Mouse (Mus musculus) testis, adult 2 months (tissue): ENCODE measurements around the gene Vmn1r54. TPM values are rescaled to one million over a fixed set of nuclear protein-coding genes. Genes with fewer than 3 reads are reported as not detected.

ENCODE experiments used
- H3K27ac ChIP-seq: fragments of 200-500 bp; 2 replicates; pipeline ENCODE4 v1.5.1; 2012; ENCODE audit warnings: low read depth, low read length; ENCODE audit not compliant: control insufficient read depth, insufficient read depth
- H3K27me3 ChIP-seq: fragments of 200-500 bp; 2 replicates; pipeline ENCODE4 v1.6.1; 2012; ENCODE audit warnings: mild to moderate bottlenecking, low read length, moderate library complexity; ENCODE audit not compliant: control insufficient read depth, insufficient read depth
- H3K36me3 ChIP-seq: fragments of 200-500 bp; 2 replicates; pipeline ENCODE4 v1.6.1; 2012; ENCODE audit warnings: mild to moderate bottlenecking, low read length; ENCODE audit not compliant: control insufficient read depth, insufficient read depth
- H3K4me1 ChIP-seq: fragments of 200-500 bp; 2 replicates; pipeline ENCODE4 v1.6.1; 2012; ENCODE audit warnings: low read length; ENCODE audit not compliant: control insufficient read depth, insufficient read depth
- H3K4me3 ChIP-seq: fragments of 200-500 bp; 2 replicates; pipeline ENCODE4 v1.5.1; 2012; ENCODE audit warnings: low read depth, mild to moderate bottlenecking, low read length, moderate library complexity, mixed read lengths; ENCODE audit not compliant: control insufficient read depth
- CTCF ChIP-seq: fragments of 200-500 bp; IDR thresholded peaks from 2 replicates; pipeline ENCODE4 v1.5.1; 2012; ENCODE audit warnings: low read depth, mild to moderate bottlenecking, inconsistent platforms, low read length, moderate library complexity; ENCODE audit not compliant: control insufficient read depth, insufficient read depth, insufficient replicate concordance
- POLR2A ChIP-seq: fragments of 200-500 bp; IDR thresholded peaks from 2 replicates; pipeline ENCODE4 v1.6.1; 2012; ENCODE audit warnings: low read depth, mild to moderate bottlenecking, inconsistent platforms, low read length, moderate library complexity; ENCODE audit not compliant: control insufficient read depth
- polyA plus RNA-seq: library from polyadenylated mRNA; depleted of rRNA; stranded (reverse); fragments of >200 nt; gene quantifications from 2 replicates; pipeline ENCODE4 v1.2.3, GENCODE M21; 2012

Gene Vmn1r54
- polyA plus RNA-seq, 1 experiment = not detected

DNA sequence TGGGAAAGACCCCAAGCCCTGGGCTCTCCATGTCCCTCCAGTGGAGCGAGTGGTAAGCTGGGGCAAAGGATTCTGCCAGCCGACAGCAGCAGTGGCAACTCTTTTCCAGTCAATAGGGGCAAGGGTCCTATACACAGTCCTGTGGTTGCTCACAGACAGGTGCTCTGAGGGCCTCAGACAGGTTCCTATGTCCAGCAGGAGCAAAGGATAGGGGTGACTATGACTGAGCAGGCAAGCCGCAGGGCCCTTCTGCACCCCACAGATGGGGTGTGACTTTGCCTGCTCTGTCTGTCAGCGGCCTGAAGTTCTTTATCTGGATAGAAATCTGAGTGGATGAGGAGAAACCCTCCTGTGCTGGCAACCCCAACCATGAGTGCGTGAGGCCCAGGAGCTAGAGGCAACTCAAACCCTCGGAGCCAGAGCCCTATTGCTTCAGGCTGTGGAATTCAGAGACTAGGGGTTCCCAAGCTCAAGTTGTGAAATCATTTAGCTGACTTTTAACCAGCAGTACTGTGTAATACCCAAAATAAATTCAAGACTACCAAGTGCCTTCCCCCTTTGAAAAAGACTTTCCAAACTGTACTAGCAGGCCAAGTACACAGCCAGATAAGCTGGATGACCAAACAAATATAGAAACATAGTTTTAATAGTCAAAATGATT lies 60.3 kb downstream of the Vmn1r54 start:
- H3K27me3 ChIP-seq = no peaks in the 10 kb centered on the region
- no peaks in the 10 kb centered on the region for H3K36me3 ChIP-seq
- TF ChIP-seq POLR2A (no peak), CTCF (no peak)
- H3K4me3 ChIP-seq = peak overlapping the region; percentile 1; the same call in 1 of the 2 replicates
- no peak overlapping the region for H3K27ac ChIP-seq
- H3K4me1 ChIP-seq = peaks cover 8% of the 10 kb centered on the region

- TF ChIP-seq CTCF = peak; percentile 17; the same call in 1 of the 2 replicates
- peak; percentile 72 for TF ChIP-seq POLR2A
- peaks cover 8% of the 10 kb centered on the region for H3K4me1 ChIP-seq
- peak overlapping the region; percentile 79 for H3K4me3 ChIP-seq
- H3K36me3 ChIP-seq = no peaks in the 10 kb centered on the region
- H3K27ac ChIP-seq = peak overlapping the region; percentile 50
- no peaks in the 10 kb centered on the region for H3K27me3 ChIP-seq
Observed at GRCm38 (mm10) chr6:90308839-90309778, 63.0 kb downstream of the Vmn1r54 start.

- Histone ChIP-seq H3K27me3 (no peaks in the 10 kb centered on the region), H3K36me3 (no peaks in the 10 kb centered on the region), H3K27ac (no peak overlapping the region), H3K4me1 (no peaks in the 10 kb centered on the region), H3K4me3 (no peak overlapping the region)
- TF ChIP-seq CTCF (no peak), POLR2A (no peak)
Observed at GRCm38 (mm10) chr6:90315961-90316360, 69.9 kb downstream of the Vmn1r54 start.

DNA sequence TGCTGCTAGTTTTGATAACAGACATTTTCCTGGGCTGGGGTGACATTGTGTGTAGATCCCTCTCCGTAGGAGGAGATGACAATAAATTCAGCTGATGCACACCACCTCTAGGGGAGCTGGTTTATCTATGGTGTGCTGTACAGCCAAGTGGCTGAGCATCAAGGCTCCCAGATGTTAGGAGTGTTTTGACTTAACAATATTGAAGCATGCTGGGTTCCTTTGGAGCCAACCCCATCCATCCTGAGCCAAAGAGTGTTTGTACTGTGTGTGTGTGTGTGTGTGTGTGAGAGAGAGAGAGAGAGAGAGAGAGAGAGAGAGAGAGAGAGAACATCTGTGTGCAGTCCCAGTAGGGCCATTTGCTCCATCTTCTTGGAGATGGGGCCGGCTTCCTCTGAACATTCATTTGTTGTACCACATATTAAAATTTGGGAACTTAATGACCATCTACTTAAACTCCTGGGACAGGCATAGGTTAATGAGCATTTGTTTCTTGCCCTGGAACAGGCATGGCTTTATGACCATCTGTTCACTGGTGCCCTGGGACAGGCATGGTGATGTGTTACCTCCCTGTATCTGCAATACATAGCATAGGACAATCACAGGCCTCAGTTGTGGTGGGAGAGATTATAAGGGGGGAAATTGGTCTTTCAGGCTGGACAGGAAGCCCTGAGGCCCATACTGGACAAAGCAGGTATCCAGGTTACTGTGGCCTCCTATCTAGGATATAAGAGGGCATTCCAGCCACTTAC lies 71.6 kb downstream of the Vmn1r54 start:
- no peak overlapping the region for H3K4me3 ChIP-seq
- H3K27me3 ChIP-seq = no peaks in the 10 kb centered on the region
- no peak overlapping the region for H3K27ac ChIP-seq
- no peaks in the 10 kb centered on the region for H3K36me3 ChIP-seq
- no peaks in the 10 kb centered on the region for H3K4me1 ChIP-seq
- TF ChIP-seq POLR2A (no peak), CTCF (no peak)

DNA sequence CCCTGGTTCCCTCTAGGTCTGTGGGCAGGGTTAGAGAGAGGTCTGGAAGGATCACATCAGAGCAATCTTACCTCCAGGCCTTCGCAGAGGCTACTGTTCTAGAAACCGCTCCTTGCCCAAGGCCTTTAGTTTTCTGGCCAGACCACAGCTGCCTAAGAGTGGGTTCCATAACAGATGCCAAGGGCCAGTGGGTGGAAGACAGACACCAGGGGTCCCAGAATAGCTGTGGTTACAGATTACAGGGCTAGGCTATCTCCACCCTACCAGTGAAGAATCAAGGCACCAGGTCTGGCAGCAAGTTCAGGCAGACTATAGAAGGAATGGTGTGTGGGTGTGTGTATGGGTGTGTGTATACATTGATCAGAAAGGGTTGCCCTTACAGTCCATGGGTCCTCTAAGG lies 72.9 kb downstream of the Vmn1r54 start:
- Histone ChIP-seq H3K27me3 (no peaks in the 10 kb centered on the region), H3K36me3 (no peaks in the 10 kb centered on the region), H3K4me1 (no peaks in the 10 kb centered on the region), H3K27ac (no peak overlapping the region), H3K4me3 (no peak overlapping the region)
- no peak for TF ChIP-seq POLR2A
- TF ChIP-seq CTCF = no peak

GRCm38 (mm10) chr6:90319475-90320191 lies 73.5 kb downstream of the Vmn1r54 start:
- TF ChIP-seq POLR2A (no peak), CTCF (no peak)
- H3K36me3 ChIP-seq = no peaks in the 10 kb centered on the region
- no peak overlapping the region for H3K27ac ChIP-seq
- H3K27me3 ChIP-seq = no peaks in the 10 kb centered on the region
- H3K4me1 ChIP-seq = no peaks in the 10 kb centered on the region
- no peak overlapping the region for H3K4me3 ChIP-seq
